Mouse (Mus musculus) macrophage (primary cell): ENCODE measurements around the gene Prss38. TPM values are rescaled to one million over a fixed set of nuclear protein-coding genes. Genes with fewer than 3 reads are reported as not detected.

ENCODE experiments used
- H3K27ac ChIP-seq: fragments of 350-480 bp; formaldehyde crosslinking; 2 replicates; pipeline ENCODE4 v1.9.0; 2021
- H3K36me3 ChIP-seq: fragments of 350-480 bp; formaldehyde crosslinking; 2 replicates; pipeline ENCODE4 v1.9.0; 2021; ENCODE audit errors: inconsistent target
- H3K4me3 ChIP-seq: fragments of 350-480 bp; formaldehyde crosslinking; 2 replicates; pipeline ENCODE4 v1.9.0; 2021; ENCODE audit errors: inconsistent target
- H3K79me2 ChIP-seq: fragments of 350-480 bp; formaldehyde crosslinking; 2 replicates; pipeline ENCODE4 v1.9.0; 2021; ENCODE audit errors: inconsistent target
- WGBS: methylation state at CpG from one replicate; pipeline ENCODE4 v1.1.7; 2026; ENCODE audit warnings: inconsistent platforms; ENCODE audit not compliant: missing documents; 5-methylcytosine and 5-hydroxymethylcytosine counted together
- polyA plus RNA-seq: library from polyadenylated mRNA; stranded (reverse); fragments of 250-400 nt; gene quantifications from 3 replicates; pipeline ENCODE4 v1.2.4, GENCODE M21; 2018; ENCODE audit warnings: inconsistent platforms
- total RNA-seq, 78 experiments: library from RNA; depleted of rRNA; stranded (reverse); fragments of 250-400 nt; gene quantifications; 1 replicate in 9 of 78; 2 replicates in 24 of 78; 3 replicates in 43 of 78; 4 replicates in 2 of 78; pipeline ENCODE4 v1.2.4; 2018; ENCODE audit warnings: inconsistent platforms in 56 of 78

Prss38 gene
- total RNA-seq (2018; cell fraction: chromatin; rRNA removed): not detected
- total RNA-seq (2018; cell fraction: cytosol; rRNA removed): not detected
- total RNA-seq (2018; cell fraction: nucleus; rRNA removed): not detected
- polyA plus RNA-seq: 0.11 TPM in 1 of 3 replicates, not detected in the others

DNA sequence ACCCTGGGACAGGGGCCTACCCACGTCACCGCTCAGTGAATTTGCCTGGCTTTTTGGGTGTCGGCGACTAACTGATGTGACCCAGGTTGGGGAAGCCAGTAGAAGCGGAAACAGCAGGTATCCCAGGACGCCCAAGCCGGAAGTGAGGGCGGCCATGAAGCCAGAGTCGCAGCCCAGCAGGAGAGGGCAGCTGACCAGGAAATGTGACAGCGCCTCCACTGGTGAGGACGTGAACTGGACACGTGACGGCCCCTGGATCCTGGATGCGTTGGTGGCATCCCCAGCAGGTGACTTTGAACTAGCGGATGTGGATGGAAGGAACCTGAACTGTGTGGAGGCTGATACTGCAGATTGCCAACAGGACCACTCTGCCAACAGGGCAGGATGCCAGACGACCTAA, at the start of gene Prss38:
Gene Prss38, minus strand, starts transcription at position 183 of the 400 bp plus-strand sequence.
- Histone ChIP-seq H3K79me2 (no peaks in the 10 kb centered on the region), H3K4me3 (no peak within 1 kb of the TSS), H3K36me3 (no peaks in the 10 kb centered on the region), H3K27ac (no peak within 1 kb of the TSS)
- 91% methylated on average over 16 of the region's 16 CpGs for WGBS

DNA sequence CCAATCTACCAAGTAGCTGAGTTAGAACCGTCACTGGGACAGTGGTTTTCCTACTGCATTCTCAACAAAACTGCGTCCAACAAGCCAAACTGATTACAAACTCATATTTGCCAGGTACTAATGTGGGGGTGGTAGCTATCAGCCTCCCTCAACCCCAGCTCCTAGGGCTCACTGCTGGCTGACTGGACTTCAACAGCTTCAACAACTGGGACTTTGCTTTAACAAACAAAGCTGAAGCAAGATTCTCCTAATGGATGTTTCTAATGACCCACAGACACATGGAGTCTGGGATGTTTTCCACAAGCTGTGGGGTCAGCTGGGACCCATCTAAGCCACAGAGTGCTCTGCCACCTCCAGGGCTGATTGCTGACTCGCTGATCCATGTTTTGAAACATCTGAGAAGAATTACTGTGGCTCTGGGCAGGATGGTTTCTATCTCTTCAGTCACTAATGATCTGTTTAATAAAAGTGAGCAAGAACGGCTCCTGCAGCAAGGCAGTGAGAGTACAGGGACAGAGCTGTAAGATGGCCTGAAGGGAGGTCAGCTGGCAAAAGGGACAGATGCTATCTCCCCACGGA, 47.6 kb upstream of the Prss38 start:
- no peak overlapping the region for H3K4me3 ChIP-seq
- peaks cover 3% of the 10 kb centered on the region; the same call in 1 of the 2 replicates for H3K36me3 ChIP-seq
- H3K79me2 ChIP-seq: no peaks in the 10 kb centered on the region
- 98% methylated on average over 5 of the region's 5 CpGs for WGBS
- H3K27ac ChIP-seq: no peak overlapping the region

DNA sequence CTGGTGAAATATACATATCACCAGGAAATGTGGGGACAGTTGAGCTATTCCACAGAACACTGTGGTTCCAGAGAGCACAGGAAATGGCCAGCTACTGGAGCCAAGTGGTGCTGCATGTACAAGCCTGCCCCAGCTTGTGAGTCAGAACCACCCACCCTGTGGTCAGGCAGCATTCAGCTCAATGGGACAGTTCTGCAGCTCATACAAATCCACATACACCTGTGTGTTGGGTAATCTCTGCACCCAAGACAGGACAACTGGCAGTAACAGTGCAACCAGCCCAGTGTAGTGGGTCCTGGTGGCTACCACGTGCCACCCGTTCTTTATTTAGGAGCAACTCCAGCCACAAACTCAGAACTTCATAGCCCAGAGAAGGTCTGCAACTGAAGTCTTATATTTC, 46.5 kb upstream of the Prss38 start:
- Histone ChIP-seq H3K4me3 (no peak overlapping the region), H3K27ac (peak overlapping the region; percentile 41), H3K36me3 (no peaks in the 10 kb centered on the region), H3K79me2 (no peaks in the 10 kb centered on the region)
- WGBS: 9% methylated on average over 2 of the region's 2 CpGs

- H3K79me2 ChIP-seq: no peaks in the 10 kb centered on the region
- H3K27ac ChIP-seq: peak overlapping the region; percentile 41
- 10% methylated on average over 8 of the region's 8 CpGs for WGBS
- no peak overlapping the region for H3K4me3 ChIP-seq
- H3K36me3 ChIP-seq: no peaks in the 10 kb centered on the region
These were observed 46.0 kb upstream of the Prss38 start for GRCm38 (mm10) chr11:59421436-59421835.

GRCm38 (mm10) chr11:59418708-59419107, 43.3 kb upstream of the Prss38 start:
- 28% methylated on average over 2 of the region's 5 CpGs for WGBS
- Histone ChIP-seq H3K27ac (no peak overlapping the region), H3K4me3 (no peak overlapping the region), H3K36me3 (no peaks in the 10 kb centered on the region; the same call in 1 of the 2 replicates), H3K79me2 (no peaks in the 10 kb centered on the region)

GRCm38 (mm10) chr11:59412999-59413863, 37.8 kb upstream of the Prss38 start:
- Histone ChIP-seq H3K36me3 (no peaks in the 10 kb centered on the region; the same call in 1 of the 2 replicates), H3K79me2 (no peaks in the 10 kb centered on the region), H3K27ac (no peak overlapping the region), H3K4me3 (no peak overlapping the region)
- 97% methylated on average over 13 of the region's 13 CpGs for WGBS

DNA sequence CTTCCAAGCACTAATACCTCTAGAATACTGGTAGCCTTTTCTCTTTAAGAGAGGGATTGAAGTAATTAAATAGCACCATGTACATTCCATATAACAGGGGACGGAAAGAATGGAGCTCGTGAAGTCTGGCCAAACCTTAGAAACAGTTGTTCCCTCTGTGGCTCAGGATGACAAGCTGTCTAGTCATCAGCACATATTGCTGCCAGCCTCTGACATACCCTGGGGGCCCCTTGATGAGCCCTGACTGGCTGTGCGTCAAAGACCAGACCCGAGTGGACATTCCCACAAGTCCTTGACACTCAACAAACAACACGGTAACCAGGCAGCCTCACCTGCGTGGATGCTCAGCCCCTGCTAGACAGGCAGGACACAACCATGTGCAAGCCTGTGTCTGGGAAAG, 36.6 kb upstream of the Prss38 start:
- no peaks in the 10 kb centered on the region; the same call in 1 of the 2 replicates for H3K36me3 ChIP-seq
- H3K27ac ChIP-seq: no peak overlapping the region
- 94% methylated on average over 6 of the region's 6 CpGs for WGBS
- H3K4me3 ChIP-seq: no peak overlapping the region
- H3K79me2 ChIP-seq: no peaks in the 10 kb centered on the region

DNA sequence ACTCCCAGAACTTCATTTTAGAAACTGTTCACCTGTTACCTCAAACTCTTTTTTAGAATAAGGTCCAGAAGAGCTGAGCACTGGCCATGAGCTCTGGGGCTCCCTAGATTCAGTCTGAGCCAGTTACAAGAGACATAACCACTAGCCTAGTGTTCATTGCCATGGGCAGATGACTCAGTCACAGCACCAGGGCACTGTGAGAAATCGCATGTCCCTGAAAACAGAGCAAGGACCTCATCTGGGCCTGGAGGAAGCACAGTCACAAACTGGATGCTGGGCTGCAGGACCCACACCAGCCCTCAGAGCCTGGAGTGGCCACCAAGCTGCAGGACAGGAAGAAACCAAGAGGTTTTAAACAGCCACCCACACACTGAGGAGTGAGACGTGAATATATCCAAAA, 35.4 kb upstream of the Prss38 start:
- Histone ChIP-seq H3K36me3 (no peaks in the 10 kb centered on the region; the same call in 1 of the 2 replicates), H3K79me2 (no peaks in the 10 kb centered on the region), H3K27ac (0 out of 2 replicates have a peak overlapping the region, but pooled peaks have one; percentile 1), H3K4me3 (no peak overlapping the region)
- WGBS: 92% methylated on average over 1 of the region's 2 CpGs

GRCm38 (mm10) chr11:59405761-59406160, 30.3 kb upstream of the Prss38 start:
- Histone ChIP-seq H3K27ac (no peak overlapping the region), H3K4me3 (no peak overlapping the region), H3K79me2 (no peaks in the 10 kb centered on the region), H3K36me3 (no peaks in the 10 kb centered on the region)
- 92% methylated on average over 1 of the region's 1 CpGs for WGBS

GRCm38 (mm10) chr11:59400876-59401275, 25.4 kb upstream of the Prss38 start:
- no peak overlapping the region for H3K27ac ChIP-seq
- no peak overlapping the region for H3K4me3 ChIP-seq
- no peaks in the 10 kb centered on the region for H3K36me3 ChIP-seq
- H3K79me2 ChIP-seq: no peaks in the 10 kb centered on the region
- 72% methylated on average over 2 of the region's 2 CpGs for WGBS

DNA sequence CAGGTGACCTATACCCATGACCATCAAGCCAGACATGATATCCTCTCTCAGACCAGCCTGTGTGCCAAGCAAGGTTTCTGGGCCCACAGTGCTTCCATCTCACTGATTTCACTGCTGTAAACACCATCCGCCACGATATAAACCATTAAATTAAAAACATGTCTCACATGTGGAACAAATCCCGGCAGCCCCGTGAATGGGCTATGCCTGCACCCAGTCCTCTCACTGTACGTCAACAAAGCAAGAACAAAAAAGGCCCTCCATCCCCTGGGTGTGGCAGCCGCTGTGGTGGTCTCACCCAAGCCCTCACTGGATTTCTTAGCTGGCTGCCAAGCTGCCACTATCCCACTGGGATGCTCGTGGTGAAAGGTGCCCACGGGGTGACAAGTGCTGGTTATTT, 24.4 kb upstream of the Prss38 start:
- H3K27ac ChIP-seq: no peak overlapping the region
- H3K36me3 ChIP-seq: no peaks in the 10 kb centered on the region
- H3K4me3 ChIP-seq: no peak overlapping the region
- H3K79me2 ChIP-seq: no peaks in the 10 kb centered on the region
- WGBS: 93% methylated on average over 8 of the region's 8 CpGs

DNA sequence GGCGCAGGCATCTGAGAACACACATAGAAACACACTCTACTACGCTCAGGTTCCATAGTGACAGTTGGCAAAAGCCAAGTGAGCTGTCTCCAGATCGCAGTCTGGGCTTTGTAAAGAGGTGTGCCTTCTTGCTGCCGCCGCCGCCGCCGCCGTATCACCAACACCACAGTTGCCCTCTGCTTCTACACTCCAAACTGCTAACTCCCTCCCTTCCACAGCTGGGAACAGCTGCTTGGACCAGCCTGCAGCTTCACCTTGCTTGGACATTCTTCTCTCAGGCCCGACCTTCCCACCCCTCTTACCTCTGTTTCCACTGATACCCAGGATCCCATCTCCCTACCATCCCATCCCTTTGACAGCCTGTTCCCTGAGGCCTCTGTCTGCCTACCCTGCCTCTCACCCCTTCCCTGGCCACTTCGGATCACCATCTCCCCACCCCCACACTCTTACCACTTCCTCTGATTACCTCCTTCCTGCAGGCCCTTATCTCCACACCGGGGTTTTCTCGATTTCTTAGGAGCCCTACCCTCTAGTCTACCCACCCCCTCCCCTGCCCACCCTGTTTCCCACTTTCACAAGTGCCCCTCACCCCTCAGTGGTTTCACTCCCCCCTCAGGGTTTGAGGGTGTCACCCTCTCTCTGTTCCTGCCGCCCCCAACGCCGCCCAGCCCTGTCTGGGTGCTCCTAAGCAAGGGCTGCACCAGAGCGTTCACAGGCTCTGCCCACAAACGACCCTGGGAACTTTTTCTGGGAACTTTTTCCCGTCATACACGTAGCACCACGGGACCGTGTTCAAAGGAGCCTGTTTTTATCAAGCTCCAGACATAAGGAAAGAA, 22.3 kb upstream of the Prss38 start:
- 49% methylated on average over 22 of the region's 22 CpGs for WGBS
- H3K27ac ChIP-seq: no peak overlapping the region

DNA sequence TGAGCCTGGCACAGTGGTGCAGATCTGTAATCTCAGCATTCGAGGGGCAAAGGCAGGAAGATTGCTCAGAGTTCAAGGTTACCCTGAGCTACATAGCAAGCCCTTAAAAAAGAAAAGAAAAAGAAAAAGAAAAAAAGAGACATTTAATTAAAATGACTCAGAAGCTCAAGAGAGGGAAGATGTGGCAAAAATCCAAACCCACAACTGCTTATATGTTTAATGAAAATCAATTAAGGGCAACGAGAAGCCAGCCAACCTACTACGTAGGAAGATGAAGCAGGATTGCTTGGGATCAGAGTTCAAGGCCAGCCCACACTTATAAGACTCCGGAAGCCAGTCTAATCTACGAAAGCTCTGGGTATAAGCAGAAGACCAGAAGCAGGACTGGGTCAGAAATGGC, 19.0 kb upstream of the Prss38 start:
- Histone ChIP-seq H3K27ac (no peak overlapping the region), H3K4me3 (no peak overlapping the region), H3K36me3 (no peaks in the 10 kb centered on the region), H3K79me2 (no peaks in the 10 kb centered on the region)
- WGBS: 77% methylated on average over 5 of the region's 5 CpGs

More for the DNA sequence above, 22.3 kb upstream of the Prss38 start:
- H3K79me2 ChIP-seq: no peaks in the 10 kb centered on the region
- no peak overlapping the region for H3K4me3 ChIP-seq
- no peaks in the 10 kb centered on the region for H3K36me3 ChIP-seq

DNA sequence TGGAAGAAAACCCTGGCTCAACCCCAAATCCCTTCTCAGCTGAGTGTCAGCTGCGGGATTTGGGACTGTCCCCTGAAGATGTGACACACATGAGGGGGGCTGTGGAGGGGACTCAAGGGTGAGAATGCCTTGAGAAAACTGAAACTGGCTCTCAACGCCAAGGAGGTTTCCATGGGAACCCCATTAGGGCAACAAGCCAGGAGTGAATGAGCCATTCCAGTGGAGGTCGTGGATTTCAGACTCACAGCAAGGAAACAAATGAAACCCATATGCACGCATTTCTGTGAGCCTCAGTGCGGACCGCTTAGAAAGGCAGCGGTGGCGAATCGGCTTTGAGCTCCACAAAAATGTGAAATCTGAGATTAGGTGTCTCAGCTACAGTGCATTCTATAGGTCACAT, 18.1 kb upstream of the Prss38 start:
- Histone ChIP-seq H3K4me3 (no peak overlapping the region), H3K79me2 (no peaks in the 10 kb centered on the region), H3K27ac (peak overlapping the region; percentile 97), H3K36me3 (no peaks in the 10 kb centered on the region)
- 80% methylated on average over 9 of the region's 9 CpGs for WGBS
